Mouse (Mus musculus): ENCODE measurements around the gene Dusp18. TPM values are rescaled to one million over a fixed set of nuclear protein-coding genes. Genes with fewer than 3 reads are reported as not detected.

Dusp18 gene
- total RNA-seq, 1 experiment from 2014 or later = 0.69 TPM

- peak; percentile 93 for ATAC-seq (replicated peaks; ENCODE audit: low read depth, poor library complexity, severe bottlenecking)
Measured at GRCm38 (mm10) chr11:3921281-3921850, 26.3 kb downstream of the Dusp18 start.

GRCm38 (mm10) chr11:3922115-3922514 lies 27.1 kb downstream of the Dusp18 start:
- ATAC-seq (replicated peaks; ENCODE audit: low read depth, poor library complexity, severe bottlenecking) = no peak

DNA sequence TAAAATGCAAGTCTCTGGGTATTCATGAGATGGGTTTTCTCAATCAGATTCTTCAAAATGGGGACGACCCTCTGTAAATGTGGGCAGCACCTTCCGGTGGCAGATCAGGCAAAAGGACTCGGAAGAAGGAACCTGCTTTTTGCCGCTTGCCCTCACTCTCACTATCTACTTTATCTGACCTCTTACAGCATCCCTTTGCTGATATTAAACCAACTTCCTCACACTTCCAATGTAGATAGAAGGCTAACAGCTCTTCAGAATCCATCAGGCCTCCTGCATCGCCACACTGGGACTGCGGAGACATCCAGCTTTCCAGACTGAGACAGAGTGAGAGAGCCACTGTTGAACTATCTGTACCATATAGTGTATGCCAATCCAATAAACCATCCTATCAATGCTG lies 27.7 kb downstream of the Dusp18 start:
- ATAC-seq (replicated peaks; ENCODE audit: low read depth, poor library complexity, severe bottlenecking) = no peak

DNA sequence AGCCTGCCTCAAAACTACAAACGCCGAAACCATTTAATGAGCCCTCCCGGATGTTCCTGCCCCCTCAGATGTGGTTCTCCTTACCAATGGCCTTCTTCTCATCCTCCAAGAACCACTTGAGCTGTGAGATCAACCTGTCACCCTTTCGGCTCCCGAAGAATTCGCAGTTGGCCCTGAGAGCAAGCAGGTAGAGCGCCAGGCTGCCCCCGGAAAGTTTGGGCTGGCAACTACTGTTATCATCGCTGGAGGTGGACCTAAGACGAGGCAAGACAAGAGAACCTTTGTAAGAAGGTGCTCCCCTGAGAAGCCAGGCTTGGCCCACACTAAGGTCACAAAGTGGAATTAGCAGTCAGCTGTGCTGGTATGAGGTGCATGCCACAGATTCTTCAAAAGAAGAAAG lies 30.9 kb downstream of the Dusp18 start:
- no peak for ATAC-seq (replicated peaks; ENCODE audit: low read depth, poor library complexity, severe bottlenecking)

DNA sequence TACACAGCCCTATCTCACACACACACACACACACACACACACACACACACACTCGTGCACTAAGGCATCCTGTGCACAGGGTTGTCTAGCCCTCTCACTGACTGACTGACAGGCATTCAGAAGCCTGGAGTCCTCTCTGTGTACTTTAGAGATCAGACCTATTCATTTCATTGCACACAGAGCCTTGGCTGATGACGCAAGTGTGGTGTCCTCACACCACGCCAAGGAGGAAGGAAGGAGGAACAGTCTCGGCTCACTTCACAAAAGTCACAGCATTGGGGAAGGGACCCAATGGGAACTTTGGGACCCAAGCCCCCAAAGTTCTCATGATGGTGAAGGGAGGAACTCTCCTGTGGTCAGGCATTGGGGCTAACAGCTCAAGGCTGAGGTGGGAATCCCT lies 35.0 kb downstream of the Dusp18 start:
- peak; percentile 64 for ATAC-seq (replicated peaks; ENCODE audit: low read depth, poor library complexity, severe bottlenecking)

DNA sequence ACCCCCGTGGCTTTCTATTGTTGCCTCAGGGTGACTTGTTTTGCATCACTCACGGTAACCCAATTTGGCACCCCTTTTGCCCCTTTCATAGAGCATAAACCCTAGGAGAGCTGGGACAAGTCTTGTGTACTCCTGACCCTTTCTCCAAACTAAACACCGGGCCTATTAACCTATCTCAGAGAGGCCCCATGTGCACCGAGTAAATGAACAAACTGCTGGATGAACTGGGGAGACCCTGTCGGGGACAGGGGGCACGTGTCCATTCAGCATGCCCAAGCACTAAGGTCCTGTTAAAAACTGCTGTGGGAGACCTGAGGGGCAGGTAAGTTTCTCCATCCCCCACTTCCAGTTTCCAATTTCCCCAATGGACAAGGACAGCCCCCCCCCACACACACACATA lies 35.9 kb downstream of the Dusp18 start:
- no peak for ATAC-seq (replicated peaks; ENCODE audit: low read depth, poor library complexity, severe bottlenecking)

- peak; percentile 87 for ATAC-seq (replicated peaks; ENCODE audit: low read depth, poor library complexity, severe bottlenecking)
Measured at GRCm38 (mm10) chr11:3931511-3932211, 36.6 kb downstream of the Dusp18 start, which contains the start of gene Tcn2. Gene Tcn2, minus strand, starts transcription at chr11:3932159.

- no peak for ATAC-seq (replicated peaks; ENCODE audit: low read depth, poor library complexity, severe bottlenecking)
Measured at GRCm38 (mm10) chr11:3933756-3934285, 38.8 kb downstream of the Dusp18 start.

GRCm38 (mm10) chr11:3935135-3935534 lies 40.1 kb downstream of the Dusp18 start:
- ATAC-seq (replicated peaks; ENCODE audit: low read depth, poor library complexity, severe bottlenecking) = no peak

DNA sequence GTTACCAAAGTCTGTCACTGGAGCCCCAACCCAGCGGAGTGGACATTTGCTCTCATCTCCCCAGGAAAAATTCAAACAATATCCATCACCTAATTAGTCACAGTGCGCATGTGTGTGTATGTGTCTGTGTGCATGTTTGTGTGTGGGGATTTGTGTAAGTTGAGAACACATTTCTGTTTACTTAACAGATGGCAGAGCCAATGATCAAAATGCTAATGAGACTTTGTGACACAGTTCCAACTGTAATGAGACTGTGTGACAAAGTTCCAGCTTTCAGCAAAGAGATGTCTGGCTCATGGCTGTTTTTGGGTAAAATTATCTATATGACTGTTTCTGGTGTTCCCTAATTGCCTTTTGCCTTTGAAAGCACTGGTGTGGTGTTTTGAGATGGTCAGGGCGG lies 41.3 kb downstream of the Dusp18 start:
- ATAC-seq (replicated peaks; ENCODE audit: low read depth, poor library complexity, severe bottlenecking) = no peak

DNA sequence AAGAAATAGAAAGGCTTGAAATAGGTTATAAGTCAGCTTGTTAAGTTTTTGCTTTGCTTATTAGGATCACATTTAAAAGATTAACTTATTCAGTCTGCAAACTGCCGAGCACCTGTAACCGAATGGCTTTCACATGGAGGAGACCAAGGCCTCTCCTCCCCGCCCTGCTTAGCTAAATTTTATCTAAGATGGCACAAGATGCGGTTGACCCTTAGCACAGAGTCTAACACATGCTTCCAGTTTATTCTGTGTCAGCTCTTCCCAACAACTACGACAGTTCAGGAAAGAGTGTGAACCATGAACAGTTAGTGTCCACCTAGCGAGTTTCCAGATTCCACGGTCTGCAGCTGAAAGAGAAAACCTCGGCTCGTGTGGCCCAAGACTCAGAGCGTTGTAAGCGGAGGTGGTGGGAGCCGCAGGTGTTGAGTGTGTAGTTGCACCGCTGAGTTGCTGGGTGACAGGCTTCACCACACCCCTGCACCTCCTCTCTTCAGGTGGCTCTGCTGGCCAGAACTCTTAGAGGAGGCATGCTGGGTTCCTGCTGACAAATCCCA lies 42.4 kb downstream of the Dusp18 start:
- ATAC-seq (replicated peaks; ENCODE audit: low read depth, poor library complexity, severe bottlenecking) = no peak

DNA sequence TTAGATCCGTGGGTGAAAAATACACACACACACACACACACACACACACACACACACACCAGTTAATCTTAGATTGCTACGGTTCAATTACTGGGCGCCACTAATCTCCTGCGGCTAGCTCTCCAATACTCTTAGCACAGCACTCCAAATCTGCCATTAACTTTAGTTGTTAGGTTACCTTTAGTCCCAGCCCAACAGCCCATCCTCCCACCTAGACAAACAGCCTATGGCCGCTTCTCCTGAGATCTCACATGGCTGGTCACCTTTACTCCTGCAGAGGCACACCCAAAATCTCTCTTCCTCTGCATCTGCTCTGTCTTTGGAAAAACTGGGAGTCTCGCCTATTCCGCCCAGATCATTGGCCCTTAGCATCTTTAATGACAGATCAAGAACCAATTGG lies 46.3 kb downstream of the Dusp18 start:
- no peak for ATAC-seq (replicated peaks; ENCODE audit: low read depth, poor library complexity, severe bottlenecking)

GRCm38 (mm10) chr11:3946386-3946785 lies 51.3 kb downstream of the Dusp18 start:
- ATAC-seq (replicated peaks; ENCODE audit: low read depth, poor library complexity, severe bottlenecking) = no peak

Other genes with a start within 250 kb of the Dusp18 start
- gene Morc2a, start 246.0 kb upstream of the Dusp18 start, total RNA-seq (2017) = 34.8 and 38.4 TPM in 2 replicates
- not detected in 2 replicates for gene Osbp2, start 31.3 kb upstream of the Dusp18 start, total RNA-seq (2017)
- gene 4921536K21Rik, start 142 bp upstream of the Dusp18 start, total RNA-seq (2017) = not detected in 2 replicates
- gene Slc35e4, start 19.4 kb downstream of the Dusp18 start, total RNA-seq (2017) = 1.3 and 2.6 TPM in 2 replicates
- 13.3 and 14.8 TPM in 2 replicates for gene Tcn2, start 36.9 kb downstream of the Dusp18 start, total RNA-seq (2017)
- 140 and 247 TPM in 2 replicates for gene Pes1, start 68.7 kb downstream of the Dusp18 start, total RNA-seq (2017)
- gene 4930556J24Rik, start 81.5 kb downstream of the Dusp18 start, total RNA-seq (2017) = not detected in 2 replicates
- 1.0 TPM in 1 of 2 replicates, not detected in the other for gene Gal3st1, start 88.4 kb downstream of the Dusp18 start, total RNA-seq (2017)
- not detected in 2 replicates for gene Sec14l4, start 136.2 kb downstream of the Dusp18 start, total RNA-seq (2017)
- not detected in 2 replicates for gene Sec14l3, start 169.6 kb downstream of the Dusp18 start, total RNA-seq (2017)
- 10.7 and 16.0 TPM in 2 replicates for gene Mtfp1, start 200.2 kb downstream of the Dusp18 start, total RNA-seq (2017)
- gene Sec14l2, start 228.2 kb downstream of the Dusp18 start, total RNA-seq (2017) = 2.1 and 3.7 TPM in 2 replicates
- gene Rnf215, start 240.0 kb downstream of the Dusp18 start, total RNA-seq (2017) = 8.7 and 11.5 TPM in 2 replicates